ENCODE assay signal across 9 mouse cellular contexts in genomic region chr11:32181973-32182868, GRCm38 (mm10). TPM values are rescaled to one million over a fixed set of nuclear protein-coding genes. Genes with fewer than 3 reads are reported as not detected.
DNase-seq lines count a peak whose midpoint lies in the region; ATAC-seq and TF ChIP-seq lines count a peak whose summit lies in the region.
"Had no signal": no experiment of that assay in that cellular context is flagged by ENCODE, and none has a peak within 500 bp of the region (broad histone marks: within the 10 kb centered on the region; RNA-seq: fewer than 3 reads in every experiment).

No protein-coding gene starts in this region.

- H3K4me3 ChIP-seq in embryonic facial prominence, embryonic 14.5 days (ENCODE audit: low read depth, low read length), result no peak overlapping the region
- H3K4me3 ChIP-seq in liver, embryonic 13.5 days (replicated peaks), result no peak overlapping the region
- no peak overlapping the region for H3K4me3 ChIP-seq in neural tube, embryonic 14.5 days (ENCODE audit: low read depth, low read length)
- no peak overlapping the region for H3K4me3 ChIP-seq in testis, adult 2 months (ENCODE audit: control insufficient read depth, low read depth, low read length)
- H3K4me3 ChIP-seq: embryonic facial prominence, embryonic 13.5 days had no signal

- no peak overlapping the region for H3K9ac ChIP-seq in embryonic facial prominence, embryonic 14.5 days (ENCODE audit: low read depth, low read length)
- no peak overlapping the region for H3K9ac ChIP-seq in liver, embryonic 13.5 days
- H3K9ac ChIP-seq in neural tube, embryonic 14.5 days (replicated peaks; ENCODE audit: low read depth, low read length), result no peak overlapping the region
- H3K9ac ChIP-seq: embryonic facial prominence, embryonic 13.5 days had no signal

- H3K27ac ChIP-seq in embryonic facial prominence, embryonic 14.5 days (replicated peaks; ENCODE audit: low read depth, low read length), result no peak overlapping the region
- no peak overlapping the region for H3K27ac ChIP-seq in liver, embryonic 13.5 days
- H3K27ac ChIP-seq in neural tube, embryonic 14.5 days (ENCODE audit: low read depth, low read length), result no peak overlapping the region
- H3K27ac ChIP-seq in testis, adult 2 months (ENCODE audit: control insufficient read depth, insufficient read depth, low read depth, low read length), result no peak overlapping the region
- H3K27ac ChIP-seq: embryonic facial prominence, embryonic 13.5 days had no signal

- ATAC-seq in embryonic facial prominence, embryonic 14.5 days (ENCODE audit: low read depth), result no peak
- no peak for ATAC-seq in liver, embryonic 13.5 days (ENCODE audit: low read depth)
- ATAC-seq in neural tube, embryonic 14.5 days (ENCODE audit: low read depth), result peak; percentile 61; the same call in 1 of the 2 replicates

- no peaks in the 10 kb centered on the region for H3K4me1 ChIP-seq in embryonic facial prominence, embryonic 14.5 days (ENCODE audit: control insufficient read depth, insufficient read depth, low read length)
- no peaks in the 10 kb centered on the region for H3K4me1 ChIP-seq in liver, embryonic 13.5 days (replicated peaks)
- no peaks in the 10 kb centered on the region for H3K4me1 ChIP-seq in neural tube, embryonic 14.5 days (ENCODE audit: control insufficient read depth, insufficient read depth, low read length)
- H3K4me1 ChIP-seq in testis, adult 2 months (ENCODE audit: control insufficient read depth, insufficient read depth, low read length), result no peaks in the 10 kb centered on the region
- H3K4me1 ChIP-seq: embryonic facial prominence, embryonic 13.5 days had no signal

- H3K36me3 ChIP-seq in embryonic facial prominence, embryonic 14.5 days (ENCODE audit: control insufficient read depth, insufficient read depth, low read length), result no peaks in the 10 kb centered on the region
- H3K36me3 ChIP-seq in liver, embryonic 13.5 days, result no peaks in the 10 kb centered on the region
- H3K36me3 ChIP-seq in neural tube, embryonic 14.5 days (ENCODE audit: control insufficient read depth, insufficient read depth, low read length), result no peaks in the 10 kb centered on the region
- H3K36me3 ChIP-seq in testis, adult 2 months (ENCODE audit: control insufficient read depth, insufficient read depth, low read length), result no peaks in the 10 kb centered on the region
- H3K36me3 ChIP-seq: embryonic facial prominence, embryonic 13.5 days had no signal

- no peak for TF ChIP-seq POLR2A in testis, adult 2 months (IDR thresholded peaks at IDR 0.05; ENCODE audit: control insufficient read depth, low read depth, low read length)

- peak; percentile 88 for TF ChIP-seq CTCF in testis, adult 2 months (IDR thresholded peaks at IDR 0.05; ENCODE audit: control insufficient read depth, insufficient read depth, insufficient replicate concordance, low read depth, low read length)

- no peak overlapping the region for H3K4me2 ChIP-seq in embryonic facial prominence, embryonic 14.5 days (ENCODE audit: low read depth, low read length)
- no peak overlapping the region for H3K4me2 ChIP-seq in liver, embryonic 13.5 days
- no peak overlapping the region for H3K4me2 ChIP-seq in neural tube, embryonic 14.5 days (ENCODE audit: low read depth, low read length)
- H3K4me2 ChIP-seq: embryonic facial prominence, embryonic 13.5 days had no signal

- WGBS in embryonic facial prominence, embryonic 14.5 days, result 45% methylated on average over 24 of the region's 25 CpGs
- WGBS in liver, embryonic 13.5 days (ENCODE audit: insufficient replicate concordance), result 38% methylated on average over 25 of the region's 25 CpGs
- WGBS in neural tube, embryonic 14.5 days, result 50% methylated on average over 24 of the region's 25 CpGs

- no peaks in the 10 kb centered on the region for H3K27me3 ChIP-seq in embryonic facial prominence, embryonic 14.5 days (replicated peaks; ENCODE audit: control insufficient read depth, insufficient read depth, low read length)
- no peaks in the 10 kb centered on the region; the same call in 1 of the 2 replicates for H3K27me3 ChIP-seq in liver, embryonic 13.5 days
- H3K27me3 ChIP-seq in neural tube, embryonic 14.5 days (ENCODE audit: control insufficient read depth, insufficient read depth, low read length), result no peaks in the 10 kb centered on the region
- no peaks in the 10 kb centered on the region for H3K27me3 ChIP-seq in testis, adult 2 months (ENCODE audit: control insufficient read depth, insufficient read depth, low read length)
- H3K27me3 ChIP-seq: embryonic facial prominence, embryonic 13.5 days had no signal

- DNase-seq in CD4-positive, CD25-positive, alpha-beta regulatory T cell, adult 2 months (ENCODE audit: low read depth, low spot score), result peak; percentile 82
- DNase-seq in adrenal gland, postnatal 36 days, result peak; percentile 80 to 87
- peak; percentile 82 for DNase-seq in embryonic facial prominence, embryonic 14.5 days (ENCODE audit: low spot score)
- peak; percentile 42 to 76 for DNase-seq in heart, adult 9 months (ENCODE audit: low spot score in 2 of 2)
- peak; percentile 91 for DNase-seq in kidney, postnatal 10 days
- peak; percentile 54 for DNase-seq in liver, embryonic 13.5 days

- no peaks in the 10 kb centered on the region for H3K9me3 ChIP-seq in embryonic facial prominence, embryonic 14.5 days (ENCODE audit: control insufficient read depth, low read length)
- 0 out of 2 replicates have a peak, but pooled peaks cover 3% of the 10 kb centered on the region for H3K9me3 ChIP-seq in liver, embryonic 13.5 days (replicated peaks)
- H3K9me3 ChIP-seq in neural tube, embryonic 14.5 days (ENCODE audit: control insufficient read depth, low read length), result no peaks in the 10 kb centered on the region
- H3K9me3 ChIP-seq: embryonic facial prominence, embryonic 13.5 days had no signal

RNA-seq across cellular contexts. Expression of gene Il9r, which starts 17.9 kb away (rescaled TPM):
- under 1 TPM; 0.26 to 0.96 TPM for total RNA-seq in adrenal gland, postnatal 36 days (2021)
- 0.14 and 0.22 TPM in 2 replicates for polyA plus RNA-seq in embryonic facial prominence, embryonic 14.5 days (2014; fragmentation: Nextera tagmentation; extraction: Ambion mirVana)
- polyA plus RNA-seq in liver, embryonic 13.5 days (2015; fragmentation: Nextera tagmentation; extraction: Ambion mirVana), result 0.08 and 0.13 TPM in 2 replicates
- 0.05 TPM in 1 of 2 replicates, not detected in the other for polyA plus RNA-seq in neural tube, embryonic 14.5 days (2014; fragmentation: Nextera tagmentation; extraction: Ambion mirVana)
- 1.6 and 2.1 TPM in 2 replicates for polyA plus RNA-seq in testis, adult 2 months (2012; rRNA removed)

RNA-seq across cellular contexts. Expression of gene Snrnp25, which starts 23.0 kb away (rescaled TPM):
- 10 to 100 TPM; 14.8 to 19.4 TPM for total RNA-seq in adrenal gland, postnatal 36 days (2021)
- 43.2 and 46.4 TPM in 2 replicates for polyA plus RNA-seq in embryonic facial prominence, embryonic 14.5 days (2014; fragmentation: Nextera tagmentation; extraction: Ambion mirVana)
- 92.2 and 93.1 TPM in 2 replicates for polyA plus RNA-seq in liver, embryonic 13.5 days (2015; fragmentation: Nextera tagmentation; extraction: Ambion mirVana)
- polyA plus RNA-seq in neural tube, embryonic 14.5 days (2014; fragmentation: Nextera tagmentation; extraction: Ambion mirVana), result 42.6 and 47.1 TPM in 2 replicates
- 38.8 and 39.6 TPM in 2 replicates for polyA plus RNA-seq in testis, adult 2 months (2012; rRNA removed)

RNA-seq across cellular contexts. Expression of gene Rhbdf1, which starts 39.9 kb away (rescaled TPM):
- 10 to 100 TPM; 24.7 to 36.8 TPM for total RNA-seq in adrenal gland, postnatal 36 days (2021)
- 58.4 and 60.1 TPM in 2 replicates for polyA plus RNA-seq in embryonic facial prominence, embryonic 14.5 days (2014; fragmentation: Nextera tagmentation; extraction: Ambion mirVana)
- 5.6 and 6.2 TPM in 2 replicates for polyA plus RNA-seq in liver, embryonic 13.5 days (2015; fragmentation: Nextera tagmentation; extraction: Ambion mirVana)
- 12.5 and 21.5 TPM in 2 replicates for polyA plus RNA-seq in neural tube, embryonic 14.5 days (2014; fragmentation: Nextera tagmentation; extraction: Ambion mirVana)
- polyA plus RNA-seq in testis, adult 2 months (2012; rRNA removed), result 6.8 and 9.5 TPM in 2 replicates

RNA-seq across cellular contexts. Expression of gene Mpg, which starts 44.1 kb away (rescaled TPM):
- total RNA-seq in adrenal gland, postnatal 36 days (2021), result 10 to 100 TPM; 22.1 to 22.7 TPM
- polyA plus RNA-seq in embryonic facial prominence, embryonic 14.5 days (2014; fragmentation: Nextera tagmentation; extraction: Ambion mirVana), result 29.7 and 34.1 TPM in 2 replicates
- polyA plus RNA-seq in liver, embryonic 13.5 days (2015; fragmentation: Nextera tagmentation; extraction: Ambion mirVana), result 19.7 and 21.6 TPM in 2 replicates
- 36.7 and 43.0 TPM in 2 replicates for polyA plus RNA-seq in neural tube, embryonic 14.5 days (2014; fragmentation: Nextera tagmentation; extraction: Ambion mirVana)
- 16.3 and 16.4 TPM in 2 replicates for polyA plus RNA-seq in testis, adult 2 months (2012; rRNA removed)
